Mouse (Mus musculus) testis, postnatal 14 days (tissue): ENCODE measurements at regions not wholly inside any gene's neighbourhood (a gene's known extent, or its start where the extent isn't known, plus 50 kb on each side); places are given as distances from the start of the nearest gene placed in this dataset.
A peak's percentile ranks its signal among the peaks of the same experiment; 100 is the strongest.

Experiments used
- DNase-seq: peaks from one replicate; pipeline ENCODE4 v3.0.0; 2021; ENCODE audit warnings: low spot score

DNA sequence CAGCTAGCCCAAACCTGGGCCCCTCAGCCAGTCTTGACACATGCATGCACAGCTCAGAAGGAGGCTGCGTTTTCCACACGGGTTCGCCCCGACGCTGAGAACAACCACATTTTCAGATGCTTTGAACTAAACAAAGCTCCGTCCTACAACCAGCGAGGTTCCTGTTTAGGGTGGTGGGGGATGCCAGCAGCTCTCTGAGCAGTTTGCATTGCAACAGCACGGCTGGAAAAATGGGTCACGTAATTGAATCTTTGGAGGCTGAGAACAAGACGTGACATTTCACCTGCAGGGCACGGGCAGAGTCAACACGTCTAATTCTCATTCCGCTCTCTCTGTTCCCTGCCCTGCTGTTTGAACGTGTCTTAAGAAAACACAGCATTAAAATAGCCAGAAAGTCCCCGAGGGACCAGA lies 119.2 kb downstream of the Syk start:
- DNase-seq: no peak

GRCm38 (mm10) chr13:52703401-52704164 lies 120.6 kb downstream of the Syk start:
- DNase-seq: no peak

DNA sequence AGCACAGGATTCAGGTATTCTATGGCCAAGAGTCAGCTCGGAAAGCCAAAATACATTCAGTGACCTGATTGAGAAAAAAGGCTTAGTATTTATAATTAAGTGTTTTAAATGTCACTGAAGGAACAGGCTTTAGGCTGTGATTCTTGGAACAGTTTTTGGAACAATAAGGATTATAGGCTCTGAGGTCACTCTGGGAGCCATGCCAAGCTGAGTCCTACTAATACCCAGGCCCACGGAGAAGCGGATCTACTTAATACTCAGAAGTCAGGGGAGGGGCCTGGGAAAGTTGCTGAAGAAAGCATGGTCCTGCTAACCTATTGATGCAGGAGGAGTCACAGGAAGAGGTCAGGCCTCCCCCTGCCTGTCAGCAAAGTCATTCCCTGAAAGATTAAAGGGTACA lies 121.7 kb downstream of the Syk start:
- DNase-seq: no peak

DNA sequence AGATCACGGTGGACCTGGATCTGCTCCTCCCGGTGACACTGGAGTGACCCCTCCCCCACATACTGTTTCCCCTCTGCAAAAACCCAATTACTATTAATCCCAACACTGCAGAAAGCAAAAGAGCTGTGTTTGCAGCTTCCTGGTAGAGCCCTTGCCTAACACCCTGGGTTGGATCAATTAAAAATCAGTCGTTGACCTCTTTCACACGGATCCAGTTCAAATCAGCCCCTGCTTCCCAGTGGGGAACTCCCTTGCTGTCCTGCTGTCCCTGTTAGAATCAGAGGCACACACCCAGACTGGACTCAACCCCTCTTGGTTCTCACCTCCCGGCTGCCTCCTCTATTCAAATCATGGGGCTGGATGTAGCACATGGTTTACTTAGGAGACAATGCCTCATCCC lies 126.6 kb downstream of the Syk start:
- DNase-seq: no peak

- peak; percentile 51 for DNase-seq
Observed at GRCm38 (mm10) chr13:52711713-52712369, 128.9 kb downstream of the Syk start.

GRCm38 (mm10) chr13:52721463-52721862 lies 138.5 kb downstream of the Syk start:
- DNase-seq: no peak

DNA sequence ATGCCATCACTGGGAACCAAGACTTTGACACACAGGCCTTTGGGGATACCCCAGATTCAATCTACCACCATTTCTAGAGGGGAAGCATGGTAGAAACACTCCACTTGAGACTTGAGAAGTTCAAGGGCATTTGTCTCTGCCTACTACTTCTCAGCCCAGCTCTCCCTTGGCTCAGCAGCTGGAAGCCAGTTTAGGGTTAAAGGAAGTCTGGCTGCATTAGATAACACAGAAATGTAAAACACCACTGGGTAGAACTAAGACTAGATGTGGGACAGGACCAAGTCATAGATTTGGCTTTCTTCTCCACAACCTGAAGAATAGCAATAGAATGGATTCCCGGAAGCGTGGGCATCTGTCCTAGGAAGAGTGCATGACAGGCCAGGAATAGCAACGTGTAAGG lies 139.7 kb downstream of the Syk start:
- DNase-seq: no peak

DNA sequence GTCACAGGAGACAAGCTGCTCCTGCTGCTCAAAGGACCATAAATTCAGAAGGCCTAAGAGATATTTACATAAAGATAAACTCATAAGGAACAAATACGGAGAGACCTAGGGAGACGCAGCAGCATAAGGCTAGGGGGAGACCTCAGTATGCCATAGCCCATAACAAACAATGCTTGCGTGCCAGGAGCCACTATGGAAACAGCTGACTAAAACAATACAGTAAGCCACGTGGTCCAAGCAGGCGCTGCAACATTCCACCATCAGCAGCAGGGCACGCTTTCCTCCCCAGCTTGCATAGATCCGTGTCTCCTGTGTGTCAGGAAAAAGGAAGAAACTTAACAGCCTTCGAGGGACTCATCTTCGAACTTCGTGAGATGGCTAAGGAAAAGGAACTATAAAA lies 143.1 kb downstream of the Syk start:
- DNase-seq: no peak

- DNase-seq: no peak
Observed at GRCm38 (mm10) chr13:52726525-52726924, 143.6 kb downstream of the Syk start.

- no peak for DNase-seq
Observed at GRCm38 (mm10) chr13:52735453-52735933, 152.5 kb downstream of the Syk start.

GRCm38 (mm10) chr13:52735934-52736523 lies 153.1 kb downstream of the Syk start:
- DNase-seq: peak; percentile 80

DNA sequence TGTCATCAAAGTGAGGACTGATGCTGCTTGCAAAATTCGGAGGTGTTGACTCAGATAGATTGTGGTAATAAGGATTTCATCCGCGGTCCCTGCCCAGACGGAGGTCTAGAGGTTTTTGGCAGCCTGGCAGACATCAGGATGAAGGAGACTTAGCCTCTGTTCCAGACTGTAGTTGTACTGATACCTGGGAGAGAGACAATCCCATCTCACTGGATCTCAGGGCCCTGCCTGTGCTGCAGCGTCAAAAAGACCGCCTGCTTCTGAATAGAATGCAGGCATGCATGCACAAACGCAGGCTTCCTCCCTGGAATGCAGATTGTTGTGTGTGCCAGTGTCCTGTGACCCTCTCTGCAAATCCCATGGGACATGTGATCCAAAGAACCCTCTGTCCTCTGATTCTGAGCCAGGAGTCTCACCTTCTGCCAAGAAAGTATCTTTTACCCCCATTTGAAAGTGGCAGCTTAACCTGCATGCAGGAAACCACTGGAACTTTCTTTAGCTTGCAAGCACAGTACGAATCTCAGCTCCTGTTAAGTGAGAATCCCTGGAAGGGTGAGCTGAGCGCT lies 155.2 kb downstream of the Syk start:
- DNase-seq: peak; percentile 20

DNA sequence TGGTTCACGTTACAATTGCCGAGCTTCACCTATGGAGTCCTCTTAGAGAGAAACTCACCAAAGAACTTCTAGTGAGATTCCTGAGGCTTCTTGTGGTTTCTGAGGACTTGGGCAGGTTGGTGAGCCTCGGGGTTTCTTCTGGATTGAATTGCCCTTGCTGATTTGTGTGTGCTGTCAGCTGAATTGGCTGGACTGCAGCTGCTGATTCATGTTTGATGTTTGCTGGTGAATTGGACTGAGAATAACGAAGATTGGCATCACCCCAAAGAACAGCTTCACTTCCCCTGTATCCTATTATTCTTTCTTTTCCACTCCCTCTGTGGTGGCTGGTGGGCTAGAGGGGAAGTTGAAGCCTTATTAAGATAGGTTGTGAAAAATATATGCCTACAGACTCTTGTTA lies 158.4 kb downstream of the Syk start:
- no peak for DNase-seq

GRCm38 (mm10) chr13:52756005-52756404 lies 173.0 kb downstream of the Syk start:
- DNase-seq: no peak

DNA sequence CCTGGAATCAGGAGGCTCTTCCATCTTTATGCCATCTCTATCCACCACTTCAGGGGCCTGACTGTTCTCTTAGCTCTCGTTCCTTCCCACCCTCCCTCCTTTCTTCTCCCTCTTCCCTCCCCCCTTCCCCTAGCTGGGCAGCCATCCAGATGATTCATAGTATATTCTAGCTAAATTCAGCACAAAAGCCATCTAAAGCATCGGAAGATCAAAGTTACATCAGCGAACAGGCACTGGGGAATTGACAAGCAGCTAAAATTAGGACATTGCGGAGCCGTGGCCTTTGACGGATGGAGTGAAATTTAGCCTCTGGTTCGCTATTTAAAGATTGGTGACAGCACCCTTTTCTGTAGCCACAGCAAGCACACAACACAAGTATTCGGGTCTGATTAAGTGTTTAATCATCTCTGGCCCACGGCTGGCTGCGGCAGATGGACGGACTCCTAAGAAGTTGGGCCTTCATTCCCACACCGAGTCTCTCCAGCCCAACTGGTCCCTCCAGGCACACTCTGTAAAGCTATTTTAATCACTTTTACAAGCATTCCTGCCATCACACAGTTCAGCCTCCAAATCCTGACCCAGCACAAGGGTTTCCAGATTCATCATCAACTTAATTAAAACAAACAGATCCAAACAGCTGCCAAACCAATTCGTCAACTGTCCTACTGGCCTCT lies 163.8 kb downstream of the Auh start:
- peak; percentile 12 for DNase-seq

GRCm38 (mm10) chr13:52766236-52766635 lies 163.2 kb downstream of the Auh start:
- DNase-seq: no peak

DNA sequence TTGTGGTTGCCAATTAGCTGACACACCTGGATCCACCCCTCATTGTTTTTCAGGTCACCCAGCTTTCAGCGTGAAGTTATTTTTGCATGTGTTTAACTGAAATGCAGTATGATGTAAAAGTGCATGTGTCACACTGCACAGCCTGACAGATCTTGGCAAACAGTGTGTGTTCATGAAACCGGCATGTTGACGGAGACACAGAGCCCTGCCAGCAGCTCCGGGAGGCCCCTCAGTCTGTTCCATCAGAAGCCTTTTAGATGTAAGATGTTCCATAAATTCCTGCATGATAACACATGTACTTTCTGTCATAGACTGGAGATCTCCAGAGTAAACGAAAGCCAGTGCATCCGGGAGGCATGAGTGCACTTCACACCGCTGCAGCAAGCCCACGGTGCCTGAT lies 159.5 kb downstream of the Auh start:
- no peak for DNase-seq

GRCm38 (mm10) chr13:52771518-52771917 lies 158.0 kb downstream of the Auh start:
- no peak for DNase-seq

DNA sequence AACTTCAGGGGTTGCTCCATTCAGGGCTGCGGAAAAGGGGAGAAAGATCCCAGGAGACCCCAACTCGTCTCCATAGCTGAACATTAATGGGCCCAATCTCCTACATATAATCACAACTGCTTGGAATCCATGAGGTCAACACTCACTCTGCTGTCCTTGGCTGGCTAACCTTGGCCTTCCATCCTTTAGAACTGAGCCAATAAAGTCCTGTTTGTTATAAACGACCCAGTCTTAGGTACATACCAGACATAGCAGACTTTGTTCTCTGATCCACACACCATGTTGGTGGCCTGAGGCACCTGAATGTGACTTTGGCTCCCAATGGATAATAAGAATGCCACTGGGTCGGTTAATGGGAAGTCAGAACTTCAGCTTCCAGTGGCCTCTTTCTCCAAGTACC lies 157.4 kb downstream of the Auh start:
- DNase-seq: no peak

DNA sequence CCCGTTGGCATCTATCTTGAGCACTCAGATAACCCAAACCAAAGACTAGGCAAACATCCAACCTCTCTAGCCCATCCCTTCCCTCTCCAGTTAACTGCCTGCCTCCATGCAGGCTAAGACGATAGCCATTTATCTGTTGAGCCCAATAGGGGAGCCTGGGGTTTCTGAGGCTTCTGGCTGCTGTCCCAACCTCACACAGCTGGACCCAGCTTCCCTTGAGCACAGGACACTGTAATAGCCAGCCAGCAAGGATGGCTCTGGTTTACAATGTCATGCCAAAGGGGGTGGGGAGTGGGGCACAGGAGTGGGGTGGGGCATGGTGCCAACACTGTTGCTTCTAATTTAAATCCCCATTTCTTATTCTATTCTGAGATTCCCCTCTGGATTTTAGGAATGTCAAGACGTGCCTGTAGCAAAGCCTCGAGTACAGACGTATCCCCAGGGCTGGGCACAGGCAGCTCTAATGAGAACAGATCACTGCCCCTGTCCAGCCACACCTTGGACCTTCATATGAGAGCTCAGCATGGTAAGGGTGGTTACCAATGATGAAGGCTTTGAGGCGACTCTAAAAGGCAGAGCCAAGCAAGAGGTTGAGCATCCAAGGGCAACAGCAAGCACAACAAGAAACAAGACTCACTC lies 152.0 kb downstream of the Auh start:
- DNase-seq: no peak

GRCm38 (mm10) chr13:52778848-52779247 lies 150.6 kb downstream of the Auh start:
- no peak for DNase-seq
